Mouse (Mus musculus) erythroblast, embryonic 14.5 days (primary cell): ENCODE measurements around the gene Adgrd1.

ENCODE experiments used
- GATA1 ChIP-seq: IDR thresholded peaks from 2 replicates; pipeline ENCODE4 v1.6.1; 2012; ENCODE audit warnings: low read length, inconsistent platforms, mixed read lengths
- TAL1 ChIP-seq: IDR thresholded peaks from 3 replicates; pipeline ENCODE4 v1.6.1; 2012; ENCODE audit warnings: low read length, inconsistent platforms, mixed read lengths

- TF ChIP-seq TAL1 (no peak), GATA1 (no peak)
Observed at GRCm38 (mm10) chr5:129217481-129218221, 121.1 kb downstream of the Adgrd1 start.
